Mouse (Mus musculus) cerebellum, adult 2 months (tissue): ENCODE data around the gene Glis3.

Experiments
- CTCF ChIP-seq: fragments of 200-500 bp; IDR thresholded peaks from 2 replicates; pipeline ENCODE4 v1.5.1; 2011; ENCODE audit warnings: low read depth, mild to moderate bottlenecking, control low read depth, low read length, moderate library complexity, borderline replicate concordance; ENCODE audit not compliant: insufficient read depth
- POLR2A ChIP-seq: fragments of 200-500 bp; IDR thresholded peaks from 2 replicates; pipeline ENCODE4 v1.6.1; 2011; ENCODE audit warnings: low read length, control low read depth, borderline replicate concordance; ENCODE audit not compliant: insufficient read depth

GRCm38 (mm10) chr19:28289457-28289856 lies 390.4 kb downstream of the Glis3 start:
- no peak for TF ChIP-seq POLR2A
- TF ChIP-seq CTCF = no peak
